Mouse (Mus musculus): ENCODE data around the gene Adamts9.

The Adamts9 gene

DNA sequence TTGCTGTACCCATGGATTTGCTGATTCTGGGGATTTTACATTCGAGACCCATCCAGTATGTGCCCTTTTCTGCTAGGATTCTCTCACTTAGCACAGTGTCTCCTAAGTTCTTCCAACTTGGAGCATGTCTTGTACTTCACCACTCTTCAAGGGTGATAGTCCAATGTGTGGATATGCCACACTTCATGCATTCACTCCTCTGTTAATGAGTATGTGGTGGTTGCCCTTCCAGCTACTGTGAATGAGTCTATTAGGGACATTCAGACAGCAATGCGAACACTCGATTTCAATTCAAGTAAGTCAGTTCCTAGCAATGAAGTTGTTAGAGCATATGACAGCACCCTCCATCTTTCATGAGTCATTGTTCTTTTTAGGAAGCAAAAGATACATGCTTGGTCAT is 133.5 kb downstream of the Adamts9 start:
- DNase-seq (ENCODE audit: low read depth, low spot score) = no peak

DNA sequence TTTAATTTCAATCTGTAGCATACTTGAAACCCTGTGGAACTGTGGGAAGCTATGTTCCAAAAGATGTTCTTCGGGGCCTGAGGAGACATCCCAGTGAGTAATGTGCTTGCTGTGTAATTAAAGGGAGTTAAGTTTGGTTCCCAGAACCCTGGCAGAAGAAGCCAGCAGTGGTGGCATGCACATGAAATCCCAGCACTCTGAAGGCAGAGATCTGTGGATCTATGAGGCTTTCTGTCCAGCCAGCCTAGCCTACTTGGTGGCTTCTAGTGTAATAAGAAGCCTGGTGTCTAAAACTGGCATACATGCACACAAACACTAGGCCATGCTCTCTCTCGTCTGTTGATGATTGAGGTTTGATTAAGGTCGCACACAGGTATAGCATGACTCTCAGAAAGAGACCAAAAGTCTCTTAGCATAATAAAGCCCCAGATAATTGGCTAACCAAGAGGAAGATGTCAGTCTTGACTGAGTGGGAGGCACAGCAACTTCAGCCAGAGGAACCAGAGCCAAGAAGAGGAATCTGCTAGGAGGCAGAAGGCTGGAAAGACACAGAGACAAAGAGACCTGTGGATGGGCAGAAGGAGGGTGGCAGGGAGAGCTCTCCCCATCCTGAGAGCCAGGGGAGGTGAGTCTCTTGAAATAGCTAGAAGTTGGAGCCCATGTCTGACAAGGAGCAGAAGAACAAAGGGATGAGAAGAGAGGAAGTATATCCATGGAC is 138.9 kb downstream of the Adamts9 start:
- no peak for DNase-seq (ENCODE audit: low read depth, low spot score)

DNA sequence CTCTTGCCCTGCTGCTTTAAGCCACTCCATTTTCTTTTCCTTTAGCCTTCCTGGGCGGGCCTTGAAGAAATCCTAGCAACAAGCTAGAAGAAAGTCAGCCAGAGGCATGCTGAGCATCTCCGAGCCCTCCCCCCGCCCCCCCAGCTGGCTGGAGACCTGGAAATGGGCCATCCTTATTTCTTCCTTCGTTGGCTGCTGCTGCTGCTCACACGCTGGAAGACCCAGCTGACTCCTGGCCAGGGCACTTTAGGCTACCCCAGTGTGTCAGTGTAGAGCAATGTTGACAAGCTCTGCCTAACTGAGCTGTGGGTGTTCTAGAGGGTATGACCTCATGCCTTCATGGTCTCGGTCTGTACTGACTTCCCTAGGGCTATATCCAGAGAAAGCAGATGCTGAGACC is 140.1 kb downstream of the Adamts9 start:
- DNase-seq (ENCODE audit: low read depth, low spot score) = no peak

DNA sequence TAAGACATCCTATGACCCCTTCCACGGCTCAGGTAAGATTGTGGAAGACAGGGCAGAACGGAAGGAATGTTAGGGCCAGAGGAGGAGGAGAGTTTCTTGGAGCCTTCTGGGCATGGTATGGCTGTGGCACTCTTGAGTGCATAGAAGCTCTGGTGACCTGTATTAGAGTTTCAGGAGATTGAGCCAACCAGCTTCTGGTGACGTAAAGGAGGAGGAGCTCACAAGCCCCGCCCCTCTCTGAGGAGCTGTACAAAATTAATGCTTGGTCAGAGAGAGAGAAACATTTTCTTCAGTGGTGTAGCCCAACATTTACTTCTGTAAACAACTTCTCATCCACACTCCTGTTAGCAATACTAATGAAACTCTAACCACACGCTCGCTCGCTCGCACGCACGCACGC is 140.9 kb downstream of the Adamts9 start:
- no peak for DNase-seq (ENCODE audit: low read depth, low spot score)

GRCm38 (mm10) chr6:92801462-92801861 is 141.8 kb downstream of the Adamts9 start:
- DNase-seq (ENCODE audit: low read depth, low spot score) = no peak

DNA sequence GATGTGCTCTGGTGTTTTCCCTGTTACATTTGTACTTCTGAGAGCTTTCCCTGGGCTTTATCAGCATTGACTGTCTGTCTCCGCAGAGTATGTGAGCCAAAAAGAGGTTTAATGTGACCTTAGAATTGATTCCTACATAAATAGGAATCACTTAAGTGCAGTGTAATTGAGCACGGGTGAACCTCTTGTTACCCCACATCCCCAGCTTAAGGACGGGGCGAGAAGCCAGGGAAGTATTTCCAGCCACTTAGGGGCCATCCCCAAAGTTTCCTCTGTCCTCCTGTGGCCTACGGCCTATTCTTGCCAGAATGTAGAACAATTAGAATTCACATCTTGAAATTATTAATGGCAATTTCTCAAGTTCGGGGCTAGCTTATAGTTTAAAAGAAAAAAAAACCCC is 149.5 kb downstream of the Adamts9 start:
- no peak for DNase-seq (ENCODE audit: low read depth, low spot score)

GRCm38 (mm10) chr6:92787376-92787712 is 155.9 kb downstream of the Adamts9 start:
- peak; percentile 42 for DNase-seq (ENCODE audit: low read depth, low spot score)

DNA sequence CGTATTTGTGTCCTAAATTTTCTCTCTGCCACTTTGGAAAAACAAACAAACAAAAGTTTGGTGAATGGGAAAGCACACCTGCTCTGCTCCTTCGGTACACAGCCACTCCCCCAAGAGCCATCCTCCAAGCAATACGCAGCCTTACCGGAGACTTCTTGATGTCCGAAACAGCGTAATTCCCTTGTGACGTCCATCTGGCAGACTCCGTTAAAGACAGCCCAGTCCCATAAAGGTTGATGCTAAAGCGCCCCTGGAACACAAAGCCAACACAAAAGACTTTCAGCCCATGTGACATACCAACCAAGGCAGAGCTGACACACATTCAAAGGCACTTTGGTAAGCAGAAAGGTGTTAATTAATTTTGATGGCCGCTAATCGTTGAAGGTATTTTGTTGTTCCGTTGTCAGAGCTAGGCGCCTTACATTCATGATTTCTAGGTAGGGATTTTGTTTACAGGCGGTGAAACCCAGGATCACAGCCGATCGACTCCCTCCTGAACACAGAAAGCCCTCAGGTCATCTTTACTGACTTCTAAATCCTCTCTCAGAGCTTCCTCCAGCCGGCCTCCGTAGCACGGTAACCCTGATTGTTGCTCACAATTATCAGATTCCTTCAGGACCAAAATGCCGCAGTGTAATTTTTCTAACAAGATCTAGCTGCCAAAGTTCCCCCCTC is 156.5 kb downstream of the Adamts9 start:
- no peak for DNase-seq (ENCODE audit: low read depth, low spot score)

GRCm38 (mm10) chr6:92784782-92785181 is 158.5 kb downstream of the Adamts9 start:
- peak; percentile 9 for DNase-seq (ENCODE audit: low read depth, low spot score)

- no peak for DNase-seq (ENCODE audit: low read depth, low spot score)
Observed at GRCm38 (mm10) chr6:92781446-92781845, 161.8 kb downstream of the Adamts9 start.

DNA sequence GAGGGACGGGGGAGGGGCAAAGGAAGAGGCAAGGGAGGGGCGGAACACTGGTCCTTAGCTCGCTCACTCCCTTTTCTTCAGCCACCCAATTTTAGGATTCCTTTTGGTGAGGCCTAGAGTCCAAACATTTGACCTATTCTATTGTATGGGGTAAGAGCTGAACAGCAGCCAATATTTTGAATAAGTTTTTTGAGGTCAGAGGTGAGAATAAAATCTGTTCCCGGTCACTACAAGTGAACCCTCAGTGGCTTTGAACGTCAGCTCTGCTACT is 163.4 kb downstream of the Adamts9 start:
- DNase-seq (ENCODE audit: low read depth, low spot score) = no peak

DNA sequence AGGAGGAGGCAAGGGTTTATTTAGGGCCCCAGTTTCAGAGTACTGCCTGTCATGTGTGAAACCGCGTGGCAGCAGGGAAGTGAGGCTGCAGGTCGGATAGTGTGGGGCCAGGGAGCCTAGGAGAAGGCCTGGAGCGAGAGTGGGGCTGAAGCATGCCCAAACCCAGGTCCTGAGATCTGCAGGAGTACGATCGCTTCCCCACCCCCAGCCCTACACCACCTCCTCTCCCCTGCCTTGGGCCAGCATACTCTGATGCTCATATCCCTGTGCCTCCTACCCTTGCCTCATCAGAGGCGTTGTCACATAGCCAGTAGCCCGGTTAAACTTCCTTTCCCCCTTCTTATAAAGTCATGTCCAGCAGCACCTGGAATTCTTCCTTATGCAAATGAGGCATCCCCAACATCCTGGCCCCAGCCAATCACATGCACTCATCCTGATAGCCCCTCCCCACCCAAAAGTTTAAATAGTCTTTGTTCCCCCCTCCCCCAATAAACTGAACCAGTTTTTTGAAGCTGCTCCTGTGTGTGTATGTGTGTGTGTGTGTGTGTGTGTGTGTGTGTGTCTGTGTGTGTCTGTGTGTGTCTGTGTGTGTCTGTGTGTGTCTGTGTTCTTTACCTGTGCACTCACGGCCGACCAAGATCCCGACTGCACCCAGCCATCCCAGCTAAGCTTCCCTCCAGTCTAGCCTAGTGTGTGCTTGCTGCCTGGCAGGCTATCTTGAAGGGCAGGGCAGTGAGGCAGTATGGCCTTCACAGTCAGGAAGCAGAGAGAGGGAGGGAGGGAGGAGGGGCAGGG is 164.0 kb downstream of the Adamts9 start:
- DNase-seq (ENCODE audit: low read depth, low spot score) = no peak

DNA sequence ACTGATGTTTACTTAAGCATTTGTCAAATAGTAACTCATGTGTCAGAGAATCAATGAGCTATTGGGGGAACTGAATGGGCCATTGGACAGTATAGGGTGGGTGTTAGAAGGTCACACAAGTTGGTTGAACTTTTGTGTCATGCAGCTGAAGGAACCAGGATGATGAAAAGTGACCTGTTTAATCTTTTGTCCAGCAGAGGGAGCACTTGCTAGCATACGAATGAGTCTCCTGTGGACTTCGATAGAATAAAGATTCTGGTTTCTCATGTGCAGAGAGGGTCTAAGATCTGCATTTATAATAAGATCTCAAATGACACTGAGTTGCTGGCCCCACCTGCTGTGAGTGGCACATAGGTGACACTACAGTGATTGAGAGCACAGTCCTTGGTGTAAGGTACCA is 166.9 kb downstream of the Adamts9 start:
- DNase-seq (ENCODE audit: low read depth, low spot score) = peak; percentile 34

- DNase-seq (ENCODE audit: low read depth, low spot score) = no peak
Observed at GRCm38 (mm10) chr6:92762372-92762771, 180.9 kb downstream of the Adamts9 start.

GRCm38 (mm10) chr6:92759616-92760015 is 183.7 kb downstream of the Adamts9 start:
- no peak for DNase-seq (ENCODE audit: low read depth, low spot score)

DNA sequence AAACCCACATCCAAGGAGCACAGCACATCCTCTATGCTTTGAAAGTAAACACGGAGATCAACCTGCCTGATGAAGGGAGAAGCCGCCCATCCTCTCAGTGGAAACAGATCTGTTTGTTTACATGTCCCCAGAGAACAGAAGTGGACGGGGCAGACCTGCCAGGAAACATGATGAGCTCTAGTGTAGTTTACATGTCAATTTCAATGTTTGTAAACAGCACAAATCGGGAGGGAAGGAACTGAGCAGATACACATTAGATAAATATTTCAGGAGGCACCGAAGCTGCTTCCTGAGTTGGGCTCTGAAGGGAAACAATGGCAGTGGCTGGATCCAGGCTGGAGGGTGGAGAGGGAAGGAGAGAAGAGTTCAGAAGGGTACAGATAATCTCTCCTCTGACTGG is 187.5 kb downstream of the Adamts9 start:
- no peak for DNase-seq (ENCODE audit: low read depth, low spot score)

- DNase-seq (ENCODE audit: low read depth, low spot score) = no peak
Observed at GRCm38 (mm10) chr6:92752737-92753136, 190.6 kb downstream of the Adamts9 start.

DNA sequence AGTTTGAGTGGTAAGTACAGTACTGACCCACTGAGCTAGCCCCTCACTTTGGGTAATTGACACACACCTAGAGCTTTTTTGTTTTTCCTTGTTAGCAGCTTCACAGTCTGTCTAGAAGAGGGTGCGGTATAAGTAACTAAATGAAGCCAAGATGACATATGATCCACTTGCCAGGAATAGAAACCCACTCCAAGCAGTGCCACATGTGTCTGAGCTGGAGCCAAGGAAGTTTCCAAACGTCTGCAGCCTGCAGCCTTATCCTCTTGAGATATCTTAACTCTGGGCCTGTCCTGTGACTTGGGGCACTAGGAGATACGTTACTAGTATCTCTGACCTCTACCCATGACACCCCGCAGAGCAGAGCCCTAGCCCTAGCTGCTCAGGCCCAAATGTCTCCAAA is 193.9 kb downstream of the Adamts9 start:
- DNase-seq (ENCODE audit: low read depth, low spot score) = no peak

- DNase-seq (ENCODE audit: low read depth, low spot score) = peak; percentile 23
Observed at GRCm38 (mm10) chr6:92743605-92744004, 199.7 kb downstream of the Adamts9 start.

GRCm38 (mm10) chr6:92737116-92737515 is 206.2 kb downstream of the Adamts9 start:
- no peak for DNase-seq (ENCODE audit: low read depth, low spot score)

GRCm38 (mm10) chr6:92733651-92734050 is 209.6 kb downstream of the Adamts9 start:
- no peak for DNase-seq (ENCODE audit: low read depth, low spot score)

- no peak for DNase-seq (ENCODE audit: low read depth, low spot score)
Observed at GRCm38 (mm10) chr6:92728514-92728913, 214.8 kb downstream of the Adamts9 start.

GRCm38 (mm10) chr6:92728084-92728483 is 215.2 kb downstream of the Adamts9 start:
- DNase-seq (ENCODE audit: low read depth, low spot score) = peak; percentile 49

All from retina, adult 2 months (tissue).